Mouse (Mus musculus) cerebellum, adult 9-10 months (tissue): ENCODE data around the gene Msh2.

Source experiments
- DNase-seq: peaks from one replicate; pipeline ENCODE4 v3.0.0; 2022

Msh2 gene

DNA sequence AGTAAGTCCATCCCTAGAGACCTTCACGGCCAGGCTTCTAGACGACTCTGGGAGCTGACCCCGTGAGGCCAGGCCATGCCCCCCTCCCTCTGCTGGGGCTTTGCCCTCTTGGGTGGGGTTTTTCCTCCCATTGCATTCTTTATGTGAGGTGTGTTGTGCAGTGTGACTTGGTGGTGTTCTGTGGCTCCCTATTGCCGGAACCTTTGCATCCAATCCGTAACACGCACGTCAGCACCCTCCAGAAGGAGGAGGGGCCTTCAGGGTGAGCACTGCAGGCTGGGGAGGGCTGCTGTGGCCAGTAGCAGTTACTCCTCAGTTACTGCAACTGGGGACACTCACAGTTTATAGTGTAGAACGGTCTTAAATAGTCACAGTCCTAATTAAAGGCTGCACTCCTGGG lies 28.0 kb downstream of the Msh2 start:
- DNase-seq: no peak

GRCm38 (mm10) chr17:87724727-87725126 lies 52.6 kb downstream of the Msh2 start:
- DNase-seq: no peak

DNA sequence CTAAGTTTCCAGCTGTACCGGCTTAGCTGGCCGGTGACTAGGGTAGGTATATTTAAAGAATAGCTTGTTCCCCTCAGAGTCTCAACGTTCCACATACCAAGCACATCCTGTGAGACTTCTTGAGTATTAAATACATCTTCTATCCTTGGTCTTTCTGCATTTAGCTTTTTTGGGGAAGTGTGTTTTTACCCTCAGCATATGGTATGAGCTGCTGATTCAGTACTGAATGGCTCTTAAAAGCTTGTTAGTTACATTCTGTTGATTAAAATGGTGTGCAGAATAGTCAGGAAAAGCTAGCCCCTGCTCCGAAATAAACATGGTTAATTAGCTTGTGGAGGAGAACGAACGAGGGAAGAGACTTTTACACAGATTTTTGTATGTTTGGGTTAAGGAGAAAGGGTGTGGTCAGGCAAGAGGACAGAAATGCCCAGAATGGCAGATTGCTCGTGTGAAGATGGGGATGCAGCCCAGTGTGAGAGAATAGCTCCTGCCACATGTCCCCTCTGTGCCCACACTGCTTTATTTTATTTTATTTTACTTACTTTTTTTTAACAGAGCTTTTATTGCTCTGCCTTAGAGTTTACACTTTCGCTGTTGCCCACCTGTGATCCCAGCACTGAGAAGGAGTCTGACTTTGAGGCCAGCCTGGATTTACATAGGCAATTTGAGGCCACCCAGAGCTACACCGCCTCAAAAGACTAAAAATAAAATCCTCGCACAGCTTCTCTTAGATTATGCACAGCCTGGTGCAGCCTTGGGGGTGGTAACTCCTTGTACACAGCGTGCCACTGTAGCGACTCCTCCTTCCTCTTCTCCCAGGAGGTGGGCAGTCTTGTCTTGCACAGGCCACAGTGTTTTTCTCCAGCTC lies 54.6 kb downstream of the Msh2 start:
- DNase-seq: no peak

- no peak for DNase-seq
Measured at GRCm38 (mm10) chr17:87731962-87732361, 59.8 kb downstream of the Msh2 start.

DNA sequence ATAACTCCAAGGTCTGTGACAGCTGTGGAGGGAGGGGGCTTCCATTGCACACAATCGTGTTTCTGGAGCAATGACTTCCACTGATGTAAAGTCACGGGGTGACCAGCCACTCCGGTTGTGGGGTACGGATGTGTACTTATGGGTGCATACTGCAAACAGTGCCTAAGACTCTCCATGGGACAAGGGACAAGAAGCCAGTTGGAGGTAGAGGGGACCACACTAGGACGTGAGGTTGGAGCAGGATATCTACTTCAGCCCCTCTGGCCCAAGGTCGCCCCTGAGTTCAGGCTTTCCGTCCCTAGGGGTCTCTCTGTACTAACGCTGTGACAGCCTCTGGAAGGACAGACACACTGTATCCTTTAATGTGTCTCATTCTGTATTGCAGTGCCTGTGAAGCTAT lies 62.3 kb downstream of the Msh2 start:
- DNase-seq: no peak

DNA sequence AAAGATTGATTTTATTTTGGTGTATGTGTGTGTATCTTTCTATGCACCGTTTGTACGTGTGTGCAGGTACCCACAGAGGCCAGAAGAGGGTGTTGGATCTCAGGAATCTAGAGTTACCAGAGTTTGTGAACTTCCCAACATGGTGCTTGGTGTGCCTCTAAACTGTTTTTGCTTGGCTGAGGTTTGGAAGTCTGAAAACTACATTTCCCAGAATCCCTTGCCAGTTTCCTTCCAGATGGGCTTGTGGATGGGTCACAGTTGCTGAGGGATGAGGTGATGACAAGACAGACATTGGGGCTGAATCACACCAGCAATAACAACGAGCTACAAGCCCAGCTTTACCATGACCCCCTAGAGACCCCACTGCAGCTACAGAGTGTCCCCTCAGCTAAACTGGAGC lies 65.0 kb downstream of the Msh2 start:
- no peak for DNase-seq

- peak; percentile 54 for DNase-seq
Measured at GRCm38 (mm10) chr17:87739835-87740234, 67.7 kb downstream of the Msh2 start.

- DNase-seq: peak; percentile 86
Measured at GRCm38 (mm10) chr17:87744985-87745925, 73.1 kb downstream of the Msh2 start.

GRCm38 (mm10) chr17:87745926-87746888 lies 74.1 kb downstream of the Msh2 start:
- DNase-seq: peak; percentile 70

DNA sequence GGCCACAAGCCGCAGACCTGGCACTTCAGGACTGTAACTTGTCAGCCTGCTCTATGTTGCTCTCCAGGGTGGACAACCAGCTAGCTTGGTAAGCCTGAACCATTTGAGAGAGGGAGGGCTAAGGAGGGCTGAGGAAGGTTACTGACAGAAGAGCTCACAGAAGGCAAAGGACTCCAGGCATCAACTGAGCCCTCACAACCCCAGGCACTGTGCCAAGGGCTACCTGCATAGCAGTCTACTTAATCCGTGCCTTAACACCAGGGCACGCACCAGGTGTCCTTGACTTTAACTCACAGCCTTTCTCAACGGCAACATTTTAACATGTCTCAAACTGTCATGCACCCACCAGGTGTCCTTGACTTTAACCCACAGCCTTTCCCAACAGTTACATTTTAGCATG lies 88.2 kb downstream of the Msh2 start:
- peak; percentile 73 for DNase-seq

DNA sequence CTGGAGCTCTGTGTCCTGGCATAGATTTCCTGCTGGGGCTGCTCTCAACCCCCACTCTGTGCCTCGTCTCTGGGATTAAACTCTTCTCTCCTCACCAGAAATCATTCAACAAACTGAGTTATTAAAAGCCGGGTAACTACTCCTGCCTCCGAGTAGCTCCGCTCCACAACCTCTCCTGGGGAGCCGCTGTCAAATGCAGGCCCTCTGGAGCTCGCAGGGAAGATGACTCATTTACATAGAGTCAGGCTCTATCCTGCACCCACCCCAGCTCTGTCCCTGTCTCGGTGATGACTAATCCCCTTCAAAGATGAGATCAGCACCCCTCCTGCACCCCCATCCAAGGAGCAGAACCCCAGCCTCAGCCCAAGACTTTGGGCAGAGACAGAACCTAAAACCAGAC lies 91.0 kb downstream of the Msh2 start:
- DNase-seq: no peak

GRCm38 (mm10) chr17:87765031-87765430 lies 92.9 kb downstream of the Msh2 start:
- no peak for DNase-seq

- DNase-seq: no peak
Measured at GRCm38 (mm10) chr17:87766888-87767287, 94.8 kb downstream of the Msh2 start.

- peak; percentile 96 for DNase-seq
Measured at GRCm38 (mm10) chr17:87770766-87771165, 98.6 kb downstream of the Msh2 start.

DNA sequence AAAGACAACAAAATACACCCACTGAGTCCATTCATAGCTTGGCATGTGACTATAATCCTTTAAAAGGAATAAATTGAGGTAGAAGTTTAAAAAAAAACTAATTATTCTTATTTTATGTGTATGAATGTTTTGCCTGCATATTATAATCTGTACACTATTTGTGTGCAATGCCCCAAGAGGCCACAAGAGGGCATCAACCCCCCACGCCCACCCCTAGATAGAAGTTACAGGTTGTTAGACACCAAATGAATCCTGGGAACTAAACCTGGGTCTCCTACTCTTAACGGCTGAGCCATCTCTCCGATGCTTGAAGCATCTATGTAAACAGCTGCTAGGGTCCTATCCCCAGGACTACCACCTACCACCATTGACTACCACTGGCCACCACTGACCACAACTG lies 101.0 kb downstream of the Msh2 start:
- DNase-seq: no peak
